Mouse (Mus musculus) myocyte (in vitro differentiated cells): ENCODE data around the gene D230025D16Rik.

Experiments used
- CEBPB ChIP-seq: IDR thresholded peaks from 2 replicates; pipeline ENCODE4 v1.6.1; 2011; ENCODE audit warnings: mild to moderate bottlenecking, moderate library complexity; ENCODE audit not compliant: poor library complexity, insufficient read depth, severe bottlenecking
- E2F4 ChIP-seq: IDR thresholded peaks from one replicate; pipeline ENCODE4 v1.6.1; 2011; ENCODE audit warnings: mild to moderate bottlenecking, control low read depth, moderate library complexity; ENCODE audit not compliant: insufficient read depth
- MAX ChIP-seq: IDR thresholded peaks from one replicate; pipeline ENCODE4 v1.6.1; 2011; ENCODE audit warnings: low read depth, mild to moderate bottlenecking, control low read depth
- MYOD1 ChIP-seq, 3 experiments: IDR thresholded peaks; one replicate each; pipeline ENCODE4 v1.6.1; 2011; ENCODE audit warnings: control low read depth in 2 of 3, low read depth in 2 of 3, mild to moderate bottlenecking in 2 of 3, moderate library complexity in 1 of 3; ENCODE audit not compliant: insufficient read length in 2 of 3, control insufficient read depth in 1 of 3
- POLR2A ChIP-seq: IDR thresholded peaks from one replicate; pipeline ENCODE4 v1.6.1; 2011; ENCODE audit warnings: low read depth, mild to moderate bottlenecking, control low read depth, moderate library complexity; ENCODE audit not compliant: insufficient read length
- POLR2AphosphoS2 ChIP-seq: IDR thresholded peaks from one replicate; pipeline ENCODE4 v1.6.1; 2011; ENCODE audit warnings: low read depth, control low read depth; ENCODE audit not compliant: insufficient read length
- REST ChIP-seq: IDR thresholded peaks from one replicate; pipeline ENCODE4 v1.6.1; 2011; ENCODE audit warnings: mild to moderate bottlenecking, control low read depth, moderate library complexity; ENCODE audit not compliant: insufficient read depth, insufficient read length
- SRF ChIP-seq: IDR thresholded peaks from one replicate; pipeline ENCODE4 v1.6.1; 2011; ENCODE audit warnings: low read depth; ENCODE audit not compliant: control insufficient read depth, insufficient read length
- TCF12 ChIP-seq: IDR thresholded peaks from one replicate; pipeline ENCODE4 v1.6.1; 2011; ENCODE audit warnings: mild to moderate bottlenecking, control low read depth; ENCODE audit not compliant: poor library complexity, insufficient read depth, severe bottlenecking
- TCF3 ChIP-seq: IDR thresholded peaks from one replicate; pipeline ENCODE4 v1.6.1; 2011; ENCODE audit warnings: low read depth, control low read depth; ENCODE audit not compliant: insufficient read length
- USF1 ChIP-seq: IDR thresholded peaks from one replicate; pipeline ENCODE4 v1.6.1; 2011; ENCODE audit warnings: low read depth, mild to moderate bottlenecking, control low read depth, moderate library complexity

DNA sequence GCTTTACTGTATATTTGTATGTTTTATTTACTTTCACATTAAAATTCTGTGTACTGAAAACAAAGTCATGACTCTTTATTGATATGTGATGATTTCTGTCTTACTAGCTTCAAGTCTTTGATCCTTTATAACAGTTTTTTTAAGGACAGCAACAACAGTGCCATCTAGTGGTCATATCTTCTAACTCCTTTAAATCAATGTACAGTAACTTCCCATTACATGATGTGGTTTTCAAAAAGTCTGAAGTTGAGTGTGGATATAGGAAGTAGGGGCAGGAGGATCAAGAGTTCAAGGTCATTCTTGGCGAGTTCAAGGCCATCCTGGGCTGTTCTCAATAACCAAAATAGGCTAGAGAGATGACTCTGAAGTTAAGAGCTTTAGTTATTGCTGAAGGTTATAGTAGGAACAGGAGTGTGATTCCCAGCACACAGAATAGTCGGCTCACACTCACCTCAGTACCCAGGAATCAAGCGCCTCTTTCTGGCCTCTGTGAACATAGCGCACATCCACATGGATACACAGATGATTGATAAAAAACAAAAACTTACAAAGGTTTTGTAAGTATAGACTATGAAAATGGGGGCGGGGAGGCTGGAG is 6.9 kb upstream of the D230025D16Rik start:
- TF ChIP-seq MAX (no peak), TCF12 (no peak), POLR2A (no peak), SRF (no peak), E2F4 (no peak), CEBPB (no peak), USF1 (no peak), MYOD1 (IDR thresholded peaks at IDR 0.05; ENCODE audit: control insufficient read depth in 1 of 3, insufficient read length in 2 of 3, low read depth in 2 of 3) (no peak), POLR2AphosphoS2 (no peak), REST (no peak), TCF3 (no peak)
